ENCODE assay signal across 26 mouse cellular contexts in genomic region chr11:102567723-102568122, GRCm38 (mm10). TPM values are rescaled to one million over a fixed set of nuclear protein-coding genes. Genes with fewer than 3 reads are reported as not detected.
DNase-seq lines count a peak whose midpoint lies in the region; ATAC-seq and TF ChIP-seq lines count a peak whose summit lies in the region.
"Had no signal": no experiment of that assay in that cellular context is flagged by ENCODE, and none has a peak within 500 bp of the region (broad histone marks: within the 10 kb centered on the region; RNA-seq: fewer than 3 reads in every experiment).

No protein-coding gene starts in this region.

- no peak for TF ChIP-seq POLR2A in testis, adult 2 months (IDR thresholded peaks at IDR 0.05; ENCODE audit: control insufficient read depth, low read depth, low read length)

- H3K4me1 ChIP-seq in testis, adult 2 months (ENCODE audit: control insufficient read depth, insufficient read depth, low read length): peaks cover 2% of the 10 kb centered on the region; the same call in 1 of the 2 replicates
- no peaks in the 10 kb centered on the region for H3K4me1 ChIP-seq in hindbrain, postnatal 0 days (ENCODE audit: insufficient read depth, low read length)
- H3K4me1 ChIP-seq: embryonic facial prominence, embryonic 13.5 days; embryonic facial prominence, embryonic 15.5 days; forebrain, embryonic 10.5 days; forebrain, embryonic 12.5 days had no signal

- no peak for TF ChIP-seq CTCF in testis, adult 2 months (IDR thresholded peaks at IDR 0.05; ENCODE audit: control insufficient read depth, insufficient read depth, insufficient replicate concordance, low read depth, low read length)
- TF ChIP-seq CTCF in hindbrain, postnatal 0 days (IDR thresholded peaks at IDR 0.05; ENCODE audit: low read depth): no peak

- WGBS in hindbrain, postnatal 0 days: 97% methylated on average over 15 of the region's 15 CpGs

- no peak overlapping the region for H3K9ac ChIP-seq in hindbrain, postnatal 0 days (replicated peaks; ENCODE audit: low read length)
- H3K9ac ChIP-seq: embryonic facial prominence, embryonic 13.5 days; embryonic facial prominence, embryonic 15.5 days; forebrain, embryonic 12.5 days had no signal

- H3K36me3 ChIP-seq in testis, adult 2 months (ENCODE audit: control insufficient read depth, insufficient read depth, low read length): no peaks in the 10 kb centered on the region
- H3K36me3 ChIP-seq in hindbrain, postnatal 0 days (ENCODE audit: insufficient read depth, low read length): no peaks in the 10 kb centered on the region
- H3K36me3 ChIP-seq: embryonic facial prominence, embryonic 13.5 days; embryonic facial prominence, embryonic 15.5 days; forebrain, embryonic 10.5 days; forebrain, embryonic 12.5 days had no signal

- H3K27me3 ChIP-seq in testis, adult 2 months (ENCODE audit: control insufficient read depth, insufficient read depth, low read length): no peaks in the 10 kb centered on the region
- no peaks in the 10 kb centered on the region for H3K27me3 ChIP-seq in hindbrain, postnatal 0 days (ENCODE audit: insufficient read depth, low read length)
- H3K27me3 ChIP-seq: embryonic facial prominence, embryonic 13.5 days; embryonic facial prominence, embryonic 15.5 days; forebrain, embryonic 12.5 days; Patski had no signal

- peak; percentile 69 for DNase-seq in ES-CJ7 (ENCODE audit: low read depth, low spot score)
- peak; percentile 82 for DNase-seq in R1 (ENCODE audit: low read depth, low spot score)
- DNase-seq in testis, postnatal 14 days (ENCODE audit: low spot score): peak; percentile 81
- no peak for DNase-seq in kidney, adult 18-20 months
- DNase-seq in layer of hippocampus, adult 11-12 months (ENCODE audit: low spot score): no peak
- no peak for DNase-seq in hindbrain, postnatal 0 days (ENCODE audit: low spot score)
- DNase-seq: adrenal gland, adult 8-10 months; cerebellum, adult 11 months; cerebellum, adult 18-20 months; cerebellum, adult 8-10 months; cerebellum, adult 9-11 months; cerebellum, postnatal 36 days; embryo, embryonic 11 days had no signal

- no peak overlapping the region for H3K27ac ChIP-seq in testis, adult 2 months (ENCODE audit: control insufficient read depth, insufficient read depth, low read depth, low read length)
- H3K27ac ChIP-seq in hindbrain, postnatal 0 days: no peak overlapping the region
- H3K27ac ChIP-seq: embryonic facial prominence, embryonic 13.5 days; embryonic facial prominence, embryonic 15.5 days; forebrain, embryonic 10.5 days; forebrain, embryonic 12.5 days had no signal

- peak overlapping the region; percentile 63 for H3K4me3 ChIP-seq in testis, adult 2 months (ENCODE audit: control insufficient read depth, low read depth, low read length)
- H3K4me3 ChIP-seq in hindbrain, postnatal 0 days (ENCODE audit: low read length): no peak overlapping the region
- H3K4me3 ChIP-seq: embryonic facial prominence, embryonic 13.5 days; embryonic facial prominence, embryonic 15.5 days; erythroblast, embryonic 14.5 days; forebrain, embryonic 10.5 days; forebrain, embryonic 12.5 days had no signal

- ATAC-seq in hindbrain, postnatal 0 days: no peak
- ATAC-seq: activated CD4-positive, CD25-positive, alpha-beta regulatory T cell, adult 4 months; CD4-positive, CD25-positive, alpha-beta regulatory T cell, adult 4 months; forebrain, embryonic 14.5 days; forebrain, embryonic 16.5 days; Patski had no signal

- no peaks in the 10 kb centered on the region for H3K9me3 ChIP-seq in hindbrain, postnatal 0 days (ENCODE audit: low read length)
- H3K9me3 ChIP-seq: embryonic facial prominence, embryonic 13.5 days; embryonic facial prominence, embryonic 15.5 days; forebrain, embryonic 10.5 days; forebrain, embryonic 12.5 days had no signal

- no peak overlapping the region for H3K4me2 ChIP-seq in hindbrain, postnatal 0 days (ENCODE audit: low read depth, low read length)
- H3K4me2 ChIP-seq: embryonic facial prominence, embryonic 13.5 days; embryonic facial prominence, embryonic 15.5 days; forebrain, embryonic 12.5 days had no signal

RNA-seq across cellular contexts. Expression of gene Gpatch8, which starts 11.5 kb away (rescaled TPM):
- polyA plus RNA-seq in testis, adult 2 months (2012; rRNA removed): 15.4 and 16.7 TPM in 2 replicates
- total RNA-seq in hindbrain, postnatal 0 days (2014; rRNA removed): 21.0 and 21.3 TPM in 2 replicates
- polyA plus RNA-seq in hindbrain, postnatal 0 days (2015; fragmentation: Nextera tagmentation; extraction: Ambion mirVana): 48.9 and 50.6 TPM in 2 replicates

RNA-seq across cellular contexts. Expression of gene Gm11627, which starts 11.5 kb away (rescaled TPM):
- 0.40 and 0.51 TPM in 2 replicates for polyA plus RNA-seq in testis, adult 2 months (2012; rRNA removed)
- 2.0 TPM in 1 of 2 replicates, not detected in the other for total RNA-seq in hindbrain, postnatal 0 days (2014; rRNA removed)
- polyA plus RNA-seq in hindbrain, postnatal 0 days (2015; fragmentation: Nextera tagmentation; extraction: Ambion mirVana): 5.2 TPM in 2 replicates
- total RNA-seq: adrenal gland, adult 18-20 months; common myeloid progenitor, adult 5-6 weeks had no signal
- polyA plus RNA-seq: activated CD4-positive, CD25-positive, alpha-beta regulatory T cell, adult 4 months; CD4-positive, CD25-positive, alpha-beta regulatory T cell, adult 4 months; erythroblast, embryonic 14.5 days; Patski had no signal

RNA-seq across cellular contexts. Expression of gene Fzd2, which starts 36.5 kb away (rescaled TPM):
- polyA plus RNA-seq in testis, adult 2 months (2012; rRNA removed): 1.1 and 2.0 TPM in 2 replicates
- 31.7 and 34.5 TPM in 2 replicates for total RNA-seq in hindbrain, postnatal 0 days (2014; rRNA removed)
- polyA plus RNA-seq in hindbrain, postnatal 0 days (2015; fragmentation: Nextera tagmentation; extraction: Ambion mirVana): 6.0 and 6.5 TPM in 2 replicates
- total RNA-seq: common myeloid progenitor, adult 5-6 weeks had no signal
- polyA plus RNA-seq: activated CD4-positive, CD25-positive, alpha-beta regulatory T cell, adult 4 months; CD4-positive, CD25-positive, alpha-beta regulatory T cell, adult 4 months; erythroblast, embryonic 14.5 days had no signal

Comparison
In these comparisons a context has a peak if more than half of its experiments do, and no peak if none do; other contexts are left out.
1. DNase-seq: peak in ES-CJ7 (single experiment), R1 (single experiment) and testis, postnatal 14 days (single experiment); none in kidney, adult 18-20 months (single experiment), layer of hippocampus, adult 11-12 months (single experiment) and hindbrain, postnatal 0 days (single experiment).